Mouse (Mus musculus): ENCODE measurements around the gene Ccng1. TPM values are rescaled to one million over a fixed set of nuclear protein-coding genes. Genes with fewer than 3 reads are reported as not detected.

Gene Ccng1
- total RNA-seq (2023): 32.0 TPM

DNA sequence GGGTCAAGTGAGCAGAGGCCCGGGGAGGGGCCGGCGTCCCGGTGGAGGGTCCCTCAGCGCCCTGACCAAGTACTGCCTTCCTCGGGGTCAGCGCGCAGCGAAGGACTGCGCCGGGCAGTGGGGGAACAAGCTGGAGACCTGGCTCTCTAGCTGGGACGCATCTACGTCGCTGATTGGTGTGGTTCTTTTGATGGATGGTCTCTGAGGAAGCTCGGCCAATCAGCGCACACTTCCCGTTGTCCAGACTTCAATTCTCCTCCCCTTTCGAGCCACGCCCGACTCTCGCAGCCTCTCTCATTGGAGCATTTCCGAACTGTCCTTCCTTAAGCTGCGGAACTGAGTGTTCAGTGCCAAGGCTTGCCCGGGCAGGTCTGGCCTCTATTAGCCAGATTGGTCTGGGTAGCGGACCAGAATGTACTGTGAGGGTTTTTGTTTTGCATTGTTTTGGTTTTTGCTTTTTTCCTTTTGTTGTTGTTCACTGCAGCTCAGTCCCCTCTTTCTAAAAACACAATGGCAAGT, at the start of gene Ccng1:
Gene Ccng1, minus strand, starts transcription at position 203 of the 519 bp plus-strand sequence.

GRCm38 (mm10) chr11:40733339-40734174, 21.6 kb downstream of the Ccng1 start, which contains the start of the genes Hmmr and Nudcd2:
TSS of gene Hmmr (minus strand) at chr11:40733422.
TSS of gene Nudcd2 (plus strand) at chr11:40733667.

Other genes with a start within 250 kb of the Ccng1 start
- 144 TPM for gene Mat2b, start 60.1 kb downstream of the Ccng1 start, total RNA-seq (2023)
- gene Hmmr, start 21.9 kb downstream of the Ccng1 start, total RNA-seq (2023): 0.64 TPM
- gene Nudcd2, start 21.6 kb downstream of the Ccng1 start, total RNA-seq (2023): 18.4 TPM